Mouse (Mus musculus) hindbrain, embryonic 14.5 days (tissue): ENCODE results near the gene Gm10073. TPM values are rescaled to one million over a fixed set of nuclear protein-coding genes. Genes with fewer than 3 reads are reported as not detected.
"Not testable (repeated sequence)": the region's sequence is repeated elsewhere in the genome, so short reads cannot be mapped to it uniquely, and the experiment has no call there.

Experiments used
- ATAC-seq: fragments of 200-750 bp; cut with Nextera tagmentation; 2 replicates; pipeline ENCODE4 v1.8.0; 2017; ENCODE audit warnings: moderate number of reproducible peaks, mild to moderate bottlenecking, moderate TSS enrichment, moderate library complexity; ENCODE audit not compliant: low FRiP score
- DNase-seq: peaks from one replicate; pipeline ENCODE4 v3.0.0-alpha.2; 2015; ENCODE audit warnings: low spot score
- H3K27ac ChIP-seq: fragments of 300-500 bp; sonication (generic); 2 replicates; pipeline ENCODE4 v1.5.1; 2014; ENCODE audit warnings: mild to moderate bottlenecking, moderate library complexity
- H3K27me3 ChIP-seq: fragments of 300-500 bp; sonication (generic); 2 replicates; pipeline ENCODE4 v1.6.1; 2014; ENCODE audit warnings: mild to moderate bottlenecking, low read length, mixed read lengths; ENCODE audit not compliant: control insufficient read depth, insufficient read depth
- H3K36me3 ChIP-seq: fragments of 300-500 bp; sonication (generic); replicated peaks from 2 replicates; pipeline ENCODE4 v1.6.1; 2014; ENCODE audit not compliant: control insufficient read depth, insufficient read depth
- H3K4me1 ChIP-seq: fragments of 300-500 bp; sonication (generic); replicated peaks from 2 replicates; pipeline ENCODE4 v1.6.1; 2014; ENCODE audit warnings: antibody characterized with exemption, low read length, mixed read lengths; ENCODE audit not compliant: control insufficient read depth, insufficient read depth
- H3K4me2 ChIP-seq: fragments of 300-500 bp; sonication (generic); replicated peaks from 2 replicates; pipeline ENCODE4 v1.6.1; 2014; ENCODE audit warnings: mild to moderate bottlenecking, moderate library complexity
- H3K4me3 ChIP-seq: fragments of 300-500 bp; sonication (generic); replicated peaks from 2 replicates; pipeline ENCODE4 v1.5.1; 2014; ENCODE audit warnings: mild to moderate bottlenecking, low read length
- H3K9ac ChIP-seq: fragments of 300-500 bp; sonication (generic); 2 replicates; pipeline ENCODE4 v1.6.1; 2014
- H3K9me3 ChIP-seq: fragments of 300-500 bp; sonication (generic); 2 replicates; pipeline ENCODE4 v1.6.1; 2016; ENCODE audit warnings: low read length; ENCODE audit not compliant: control insufficient read depth
- WGBS: fragments of 180-500 bp; shearing (Covaris S2); extraction: QIAGEN DNeasy Blood & Tissue Kit; methylation state at CpG from one replicate; pipeline ENCODE4 v1.1.7; 2014; 5-methylcytosine and 5-hydroxymethylcytosine counted together
- polyA plus RNA-seq: library from polyadenylated mRNA; unstranded; fragments of >200 nt; fragmentation: Nextera tagmentation; extraction: Ambion mirVana; gene quantifications from 2 replicates; pipeline ENCODE4 v1.2.1, GENCODE M21; 2014

The Gm10073 gene
- polyA plus RNA-seq, 1 experiment from 2014 or later = 7.5 TPM

GRCm38 (mm10) chr8:106614704-106615103 is 41.4 kb upstream of the Gm10073 start:
- ATAC-seq (no peak), DNase-seq (no peak)
- WGBS = 67% methylated on average over 5 of the region's 5 CpGs
- Histone ChIP-seq H3K36me3 (no peaks in the 10 kb centered on the region), H3K9ac (no peak overlapping the region), H3K4me1 (no peaks in the 10 kb centered on the region), H3K9me3 (no peaks in the 10 kb centered on the region), H3K4me2 (no peak overlapping the region), H3K4me3 (no peak overlapping the region), H3K27me3 (no peaks in the 10 kb centered on the region), H3K27ac (no peak overlapping the region)

- Histone ChIP-seq H3K36me3 (no peaks in the 10 kb centered on the region), H3K27ac (no peak overlapping the region), H3K4me1 (no peaks in the 10 kb centered on the region), H3K9ac (no peak overlapping the region), H3K27me3 (peaks cover 7% of the 10 kb centered on the region), H3K9me3 (no peaks in the 10 kb centered on the region), H3K4me3 (no peak overlapping the region), H3K4me2 (no peak overlapping the region)
- WGBS = 78% methylated on average over 3 of the region's 3 CpGs
- DNase-seq (no peak), ATAC-seq (no peak)
Observed at GRCm38 (mm10) chr8:106612047-106612446, 38.8 kb upstream of the Gm10073 start.

- no peaks in the 10 kb centered on the region for H3K36me3 ChIP-seq
- peaks cover 15% of the 10 kb centered on the region for H3K27me3 ChIP-seq
- no peak for ATAC-seq
- H3K9ac ChIP-seq = no peak overlapping the region
- no peaks in the 10 kb centered on the region for H3K9me3 ChIP-seq
- no peak overlapping the region for H3K4me3 ChIP-seq
- 67% methylated on average over 9 of the region's 9 CpGs for WGBS
- no peak overlapping the region for H3K4me2 ChIP-seq
- no peak for DNase-seq
- H3K27ac ChIP-seq = no peak overlapping the region
- H3K4me1 ChIP-seq = no peaks in the 10 kb centered on the region
Observed at GRCm38 (mm10) chr8:106610958-106611640, 37.8 kb upstream of the Gm10073 start.

GRCm38 (mm10) chr8:106609076-106609903 is 36.0 kb upstream of the Gm10073 start:
- H3K4me3 ChIP-seq = no peak overlapping the region
- H3K9ac ChIP-seq = no peak overlapping the region
- no peak for ATAC-seq
- H3K4me1 ChIP-seq = 0 out of 2 replicates have a peak, but pooled peaks cover under 1% of the 10 kb centered on the region
- H3K9me3 ChIP-seq = no peaks in the 10 kb centered on the region
- peaks cover 33% of the 10 kb centered on the region for H3K27me3 ChIP-seq
- no peak overlapping the region for H3K4me2 ChIP-seq
- WGBS = 71% methylated on average over 7 of the region's 7 CpGs
- no peaks in the 10 kb centered on the region for H3K36me3 ChIP-seq
- no peak for DNase-seq
- no peak overlapping the region for H3K27ac ChIP-seq

- no peak overlapping the region for H3K4me2 ChIP-seq
- H3K9ac ChIP-seq = no peak overlapping the region
- peaks cover 41% of the 10 kb centered on the region for H3K27me3 ChIP-seq
- H3K36me3 ChIP-seq = no peaks in the 10 kb centered on the region
- ATAC-seq (no peak), DNase-seq (no peak)
- peaks cover 9% of the 10 kb centered on the region; the same call in 1 of the 2 replicates for H3K4me1 ChIP-seq
- no peak overlapping the region for H3K27ac ChIP-seq
- H3K9me3 ChIP-seq = no peaks in the 10 kb centered on the region
- 80% methylated on average over 3 of the region's 3 CpGs for WGBS
- H3K4me3 ChIP-seq = no peak overlapping the region
Observed at GRCm38 (mm10) chr8:106608425-106608824, 35.2 kb upstream of the Gm10073 start.

- H3K4me1 ChIP-seq = peaks cover 15% of the 10 kb centered on the region; the same call in 1 of the 2 replicates
- H3K9me3 ChIP-seq, H3K27ac ChIP-seq, H3K9ac ChIP-seq, H3K4me2 ChIP-seq, DNase-seq, ATAC-seq, H3K36me3 ChIP-seq, H3K4me3 ChIP-seq: not testable (repeated sequence)
- 100% methylated on average over 3 of the region's 4 CpGs for WGBS
- H3K27me3 ChIP-seq = peaks cover 47% of the 10 kb centered on the region
Observed at GRCm38 (mm10) chr8:106607783-106608182, 34.5 kb upstream of the Gm10073 start.

GRCm38 (mm10) chr8:106606601-106607145 is 33.4 kb upstream of the Gm10073 start:
- no peak overlapping the region for H3K27ac ChIP-seq
- no peaks in the 10 kb centered on the region for H3K9me3 ChIP-seq
- DNase-seq = no peak
- H3K4me2 ChIP-seq = no peak overlapping the region
- no peak for ATAC-seq
- no peak overlapping the region for H3K4me3 ChIP-seq
- no peaks in the 10 kb centered on the region for H3K36me3 ChIP-seq
- peaks cover 17% of the 10 kb centered on the region; the same call in 1 of the 2 replicates for H3K4me1 ChIP-seq
- WGBS = 42% methylated on average over 15 of the region's 15 CpGs
- H3K27me3 ChIP-seq = peaks cover 57% of the 10 kb centered on the region
- H3K9ac ChIP-seq = no peak overlapping the region

GRCm38 (mm10) chr8:106606121-106606520 is 32.9 kb upstream of the Gm10073 start:
- DNase-seq (no peak), ATAC-seq (no peak)
- peaks cover 57% of the 10 kb centered on the region for H3K27me3 ChIP-seq
- no peaks in the 10 kb centered on the region for H3K36me3 ChIP-seq
- no peak overlapping the region for H3K9ac ChIP-seq
- no peak overlapping the region for H3K4me3 ChIP-seq
- 55% methylated on average over 4 of the region's 4 CpGs for WGBS
- no peak overlapping the region for H3K4me2 ChIP-seq
- H3K4me1 ChIP-seq = peaks cover 17% of the 10 kb centered on the region; the same call in 1 of the 2 replicates
- no peaks in the 10 kb centered on the region for H3K9me3 ChIP-seq
- no peak overlapping the region for H3K27ac ChIP-seq

- peaks cover 57% of the 10 kb centered on the region for H3K27me3 ChIP-seq
Observed at GRCm38 (mm10) chr8:106605657-106606056, 32.4 kb upstream of the Gm10073 start.

More at GRCm38 (mm10) chr8:106605657-106606056, 32.4 kb upstream of the Gm10073 start:
- DNase-seq = no peak
- H3K27ac ChIP-seq = no peak overlapping the region
- H3K9me3 ChIP-seq = no peaks in the 10 kb centered on the region
- no peak for ATAC-seq
- WGBS = 71% methylated on average over 7 of the region's 7 CpGs
- H3K36me3 ChIP-seq = no peaks in the 10 kb centered on the region
- H3K9ac ChIP-seq = no peak overlapping the region
- H3K4me3 ChIP-seq = no peak overlapping the region
- H3K4me2 ChIP-seq = no peak overlapping the region
- H3K4me1 ChIP-seq = peaks cover 17% of the 10 kb centered on the region; the same call in 1 of the 2 replicates
